15 mouse cellular contexts compared by ENCODE assay signal in the genomic region with DNA sequence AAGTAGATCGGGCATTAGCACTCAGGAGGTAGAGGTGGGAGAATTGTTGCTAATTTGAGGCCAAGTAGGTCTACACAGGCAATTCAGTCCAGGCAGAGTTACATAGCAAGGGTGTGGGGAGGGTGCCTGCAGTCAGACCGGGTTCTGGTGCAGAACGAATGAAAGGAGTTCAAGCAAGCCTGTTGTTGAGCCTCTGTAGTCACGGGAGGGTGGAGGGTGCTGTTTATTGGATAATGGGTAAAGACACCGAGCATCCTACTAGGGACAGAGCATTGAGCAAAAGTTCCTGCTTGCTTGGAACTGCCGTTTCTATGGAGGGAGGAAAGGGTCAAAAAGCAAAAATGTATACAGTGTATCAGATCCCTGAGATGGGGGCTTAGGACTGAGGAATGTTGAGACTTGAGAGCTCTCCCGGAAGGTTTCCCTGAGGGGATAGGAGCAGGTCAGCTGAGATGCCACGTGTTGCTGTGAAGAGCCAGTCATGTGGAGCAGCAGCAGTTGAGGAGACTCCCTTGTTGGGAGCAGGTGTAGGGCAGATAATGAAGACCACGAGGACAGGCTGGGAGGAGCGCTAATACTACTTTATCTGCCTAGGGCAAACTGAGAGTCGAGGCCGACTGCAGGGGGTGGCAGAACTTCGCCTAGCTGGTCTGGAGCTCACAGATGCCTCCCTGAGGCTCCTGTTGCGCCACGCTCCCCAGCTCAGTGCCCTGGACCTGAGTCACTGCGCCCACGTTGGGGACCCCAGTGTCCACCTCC. TPM values are rescaled to one million over a fixed set of nuclear protein-coding genes. Genes with fewer than 3 reads are reported as not detected.
DNase-seq lines count a peak whose midpoint lies in the region; ATAC-seq and TF ChIP-seq lines count a peak whose summit lies in the region.
"Had no signal": no experiment of that assay in that cellular context is flagged by ENCODE, and none has a peak within 500 bp of the region (broad histone marks: within the 10 kb centered on the region; RNA-seq: fewer than 3 reads in every experiment).

No protein-coding gene starts in this region.

- H3K27ac ChIP-seq in liver, embryonic 16.5 days (ENCODE audit: low read length), result peak overlapping the region; percentile 97
- H3K27ac ChIP-seq in intestine, embryonic 16.5 days (ENCODE audit: low read length), result no peak overlapping the region
- H3K27ac ChIP-seq: heart, adult 2 months; kidney, postnatal 0 days had no signal

- DNase-seq in cerebellum, adult 8-10 months, result peak; percentile 23
- no peak for DNase-seq in cerebellum, adult 18-20 months
- DNase-seq in c-Kit-positive CD71-positive TER-119-positive erythroid progenitor cells, embryonic 14.5 days (ENCODE audit: low spot score), result peak; percentile 87
- no peak for DNase-seq in lung, postnatal 10 days
- no peak for DNase-seq in lung, adult 2 months
- DNase-seq: adrenal gland, postnatal 14 days; heart, adult 2 months had no signal

- H3K4me3 ChIP-seq in E14TG2a.4 (replicated peaks; ENCODE audit: low read length), result peak overlapping the region; percentile 65
- H3K4me3 ChIP-seq in liver, embryonic 16.5 days (ENCODE audit: low read depth, low read length), result peak overlapping the region; percentile 72
- no peak overlapping the region for H3K4me3 ChIP-seq in lung, adult 2 months (replicated peaks; ENCODE audit: extremely low read depth, low read depth, low read length)
- no peak overlapping the region for H3K4me3 ChIP-seq in intestine, embryonic 16.5 days (ENCODE audit: low read length)
- H3K4me3 ChIP-seq: heart, adult 2 months had no signal

- 35% methylated on average over 17 of the region's 17 CpGs for WGBS in liver, embryonic 16.5 days (ENCODE audit: insufficient replicate concordance)
- WGBS in lung, adult 2 months, result 74% methylated on average over 17 of the region's 17 CpGs
- WGBS in intestine, embryonic 16.5 days, result 79% methylated on average over 17 of the region's 17 CpGs

- ATAC-seq in liver, embryonic 16.5 days (ENCODE audit: low read depth), result peak; percentile 91
- no peak for ATAC-seq in intestine, embryonic 16.5 days
- ATAC-seq: hindbrain, embryonic 16.5 days had no signal

- no peak for TF ChIP-seq POLR2A in lung, adult 2 months (IDR thresholded peaks at IDR 0.05; ENCODE audit: borderline replicate concordance, extremely low read depth, low read depth, low read length)

- no peaks in the 10 kb centered on the region for H3K9me3 ChIP-seq in E14TG2a.4 (ENCODE audit: low read length)
- no peaks in the 10 kb centered on the region for H3K9me3 ChIP-seq in liver, embryonic 16.5 days (replicated peaks; ENCODE audit: control insufficient read depth, low read length)
- no peaks in the 10 kb centered on the region for H3K9me3 ChIP-seq in intestine, embryonic 16.5 days (ENCODE audit: control insufficient read depth, low read length)

- H3K9ac ChIP-seq in liver, embryonic 16.5 days (ENCODE audit: low read depth, low read length), result peak overlapping the region; percentile 80
- H3K9ac ChIP-seq in intestine, embryonic 16.5 days (ENCODE audit: low read depth, low read length), result no peak overlapping the region

- no peak for TF ChIP-seq CTCF in E14TG2a.4 (conservative IDR thresholded peaks at IDR 0.05; ENCODE audit: low read length)
- TF ChIP-seq CTCF in lung, adult 2 months (IDR thresholded peaks at IDR 0.05; ENCODE audit: insufficient read depth, low read length), result no peak

- H3K36me3 ChIP-seq in E14TG2a.4 (ENCODE audit: insufficient read depth, low read length), result peaks cover 60% of the 10 kb centered on the region
- no peaks in the 10 kb centered on the region for H3K36me3 ChIP-seq in liver, embryonic 16.5 days (ENCODE audit: control insufficient read depth, insufficient read depth)
- peaks cover 8% of the 10 kb centered on the region; the same call in 1 of the 2 replicates for H3K36me3 ChIP-seq in intestine, embryonic 16.5 days (ENCODE audit: control insufficient read depth, insufficient read depth, low read length)

- peak overlapping the region; percentile 92 for H3K4me2 ChIP-seq in liver, embryonic 16.5 days (ENCODE audit: low read depth, low read length)
- H3K4me2 ChIP-seq in intestine, embryonic 16.5 days (ENCODE audit: low read depth, low read length), result no peak overlapping the region

- no peaks in the 10 kb centered on the region for H3K27me3 ChIP-seq in E14TG2a.4 (ENCODE audit: insufficient read depth, low read length)
- no peaks in the 10 kb centered on the region for H3K27me3 ChIP-seq in liver, embryonic 16.5 days (ENCODE audit: control insufficient read depth, insufficient read depth, low read depth, low read length)
- no peaks in the 10 kb centered on the region for H3K27me3 ChIP-seq in intestine, embryonic 16.5 days (replicated peaks; ENCODE audit: control insufficient read depth, insufficient read depth, low read length)

- peaks cover 60% of the 10 kb centered on the region for H3K4me1 ChIP-seq in E14TG2a.4 (replicated peaks; ENCODE audit: low read depth, low read length)
- H3K4me1 ChIP-seq in liver, embryonic 16.5 days (ENCODE audit: control insufficient read depth, low read depth, low read length), result peaks cover 64% of the 10 kb centered on the region
- peaks cover 3% of the 10 kb centered on the region; the same call in 1 of the 2 replicates for H3K4me1 ChIP-seq in lung, adult 2 months (ENCODE audit: control insufficient read depth, insufficient read depth, low read length)
- H3K4me1 ChIP-seq in intestine, embryonic 16.5 days (ENCODE audit: control insufficient read depth, insufficient read depth, low read length), result peaks cover 17% of the 10 kb centered on the region

RNA-seq across cellular contexts. Expression of a gene that starts 2.6 kb away (rescaled TPM):
- polyA plus RNA-seq in liver, embryonic 16.5 days (2015; fragmentation: Nextera tagmentation; extraction: Ambion mirVana), result 11.2 and 12.9 TPM in 2 replicates
- polyA plus RNA-seq in lung, adult 2 months (2012; rRNA removed), result 39.1 and 45.6 TPM in 2 replicates
- polyA plus RNA-seq in intestine, embryonic 16.5 days (2015; fragmentation: Nextera tagmentation; extraction: Ambion mirVana), result 24.6 and 24.9 TPM in 2 replicates

RNA-seq across cellular contexts. Expression of a gene that starts 9.4 kb away (rescaled TPM):
- 7.5 and 7.9 TPM in 2 replicates for polyA plus RNA-seq in liver, embryonic 16.5 days (2015; fragmentation: Nextera tagmentation; extraction: Ambion mirVana)
- 10.8 and 15.6 TPM in 2 replicates for polyA plus RNA-seq in lung, adult 2 months (2012; rRNA removed)
- 6.2 and 11.4 TPM in 2 replicates for polyA plus RNA-seq in intestine, embryonic 16.5 days (2015; fragmentation: Nextera tagmentation; extraction: Ambion mirVana)

RNA-seq across cellular contexts. Expression of a gene that starts 18.4 kb away (rescaled TPM):
- not detected in 2 replicates for polyA plus RNA-seq in liver, embryonic 16.5 days (2015; fragmentation: Nextera tagmentation; extraction: Ambion mirVana)
- polyA plus RNA-seq in lung, adult 2 months (2012; rRNA removed), result not detected in 2 replicates
- not detected in 2 replicates for polyA plus RNA-seq in intestine, embryonic 16.5 days (2015; fragmentation: Nextera tagmentation; extraction: Ambion mirVana)
- polyA plus RNA-seq: embryonic facial prominence, embryonic 14.5 days; frontal cortex, adult 2 months; heart, adult 2 months; hindbrain, embryonic 16.5 days; kidney, postnatal 0 days; lung, embryonic 16.5 days had no signal

RNA-seq across cellular contexts. Expression of a gene that starts 22.7 kb away (rescaled TPM):
- 1.9 and 2.0 TPM in 2 replicates for polyA plus RNA-seq in liver, embryonic 16.5 days (2015; fragmentation: Nextera tagmentation; extraction: Ambion mirVana)
- 25.9 and 27.3 TPM in 2 replicates for polyA plus RNA-seq in lung, adult 2 months (2012; rRNA removed)
- polyA plus RNA-seq in intestine, embryonic 16.5 days (2015; fragmentation: Nextera tagmentation; extraction: Ambion mirVana), result 1.9 and 2.4 TPM in 2 replicates

RNA-seq across cellular contexts. Expression of a gene that starts 33.4 kb away (rescaled TPM):
- polyA plus RNA-seq in liver, embryonic 16.5 days (2015; fragmentation: Nextera tagmentation; extraction: Ambion mirVana), result 72.9 and 80.3 TPM in 2 replicates
- polyA plus RNA-seq in lung, adult 2 months (2012; rRNA removed), result 79.4 and 81.7 TPM in 2 replicates
- 37.6 and 38.4 TPM in 2 replicates for polyA plus RNA-seq in intestine, embryonic 16.5 days (2015; fragmentation: Nextera tagmentation; extraction: Ambion mirVana)

Comparison
In these comparisons a context has a peak if more than half of its experiments do, and no peak if none do; other contexts are left out.
1. DNase-seq: peak in cerebellum, adult 8-10 months (single experiment) and c-Kit-positive CD71-positive TER-119-positive erythroid progenitor cells, embryonic 14.5 days (single experiment); none in cerebellum, adult 18-20 months (0 of 2), lung, postnatal 10 days (single experiment) and lung, adult 2 months (single experiment).
2. H3K4me3 ChIP-seq: peak in E14TG2a.4 (single experiment) and liver, embryonic 16.5 days (single experiment); none in lung, adult 2 months (single experiment) and intestine, embryonic 16.5 days (single experiment).